Mouse (Mus musculus) G1E (cell line): ENCODE measurements around the gene Barx2. TPM values are rescaled to one million over a fixed set of nuclear protein-coding genes. Genes with fewer than 3 reads are reported as not detected.

Experiments used
- ATAC-seq: 2 replicates; pipeline ENCODE4 v1.8.0; 2016; ENCODE audit warnings: mild to moderate bottlenecking; ENCODE audit not compliant: insufficient number of reproducible peaks, poor library complexity, low FRiP score, severe bottlenecking; ENCODE audit errors: extremely low read depth
- DNase-seq: peaks from one replicate; pipeline ENCODE4 v3.0.0; 2012; ENCODE audit warnings: low spot score
- H3K27me3 ChIP-seq: 2 replicates; pipeline ENCODE4 v1.6.1; 2012; ENCODE audit warnings: mild to moderate bottlenecking, low read length, inconsistent platforms; ENCODE audit not compliant: insufficient read depth
- H3K36me3 ChIP-seq: replicated peaks from 2 replicates; pipeline ENCODE3; 2012; ENCODE audit warnings: mild to moderate bottlenecking, inconsistent platforms
- H3K4me1 ChIP-seq: 2 replicates; pipeline ENCODE4 v1.6.1; 2012; ENCODE audit warnings: low read depth, low read length, inconsistent platforms, mixed read lengths; ENCODE audit not compliant: insufficient read depth
- H3K4me3 ChIP-seq: 2 replicates; pipeline ENCODE4 v1.5.1; 2012; ENCODE audit warnings: low read depth, mild to moderate bottlenecking, inconsistent platforms, low read length, moderate library complexity, mixed read lengths
- H3K9me3 ChIP-seq: replicated peaks from 2 replicates; pipeline ENCODE4 v1.6.1; 2012; ENCODE audit warnings: inconsistent platforms
- CTCF ChIP-seq: IDR thresholded peaks from 2 replicates; pipeline ENCODE4 v1.5.1; 2012; ENCODE audit warnings: low read depth, low read length, inconsistent platforms, mixed read lengths
- GATA1 ChIP-seq: IDR thresholded peaks from 2 replicates; pipeline ENCODE4 v1.6.1; 2012; ENCODE audit warnings: borderline replicate concordance, low read length, inconsistent platforms, mixed read lengths
- GATA2 ChIP-seq: IDR thresholded peaks from 2 replicates; pipeline ENCODE4 v1.6.1; 2012; ENCODE audit warnings: low read depth, low read length, inconsistent platforms, borderline replicate concordance
- POLR2AphosphoS5 ChIP-seq: IDR thresholded peaks from 2 replicates; pipeline ENCODE4 v1.6.1; 2012; ENCODE audit warnings: low read depth, low read length, inconsistent platforms; ENCODE audit not compliant: insufficient replicate concordance
- TAL1 ChIP-seq: conservative IDR thresholded peaks from 2 replicates; pipeline ENCODE4 v1.6.1; 2012; ENCODE audit warnings: low read depth, low read length, inconsistent platforms, mixed read lengths
- polyA plus RNA-seq: library from polyadenylated mRNA; stranded (reverse); fragments of >175 nt; gene quantifications from 2 replicates; pipeline ENCODE4 v1.2.3, GENCODE M21; 2012
- total RNA-seq, 2 experiments: library from RNA; stranded (forward) in 1 of 2; stranded (reverse) in 1 of 2; fragments of 200-1000 nt in 1 of 2; fragments of >200 nt in 1 of 2; fragmentation: Nextera tagmentation in 1 of 2; gene quantifications; 2 replicates each; pipeline ENCODE4 v1.2.3; 2014 to 2017

Barx2 gene
- total and polyA plus RNA-seq, 3 experiments = 0.05 TPM; not detected in 2

DNA sequence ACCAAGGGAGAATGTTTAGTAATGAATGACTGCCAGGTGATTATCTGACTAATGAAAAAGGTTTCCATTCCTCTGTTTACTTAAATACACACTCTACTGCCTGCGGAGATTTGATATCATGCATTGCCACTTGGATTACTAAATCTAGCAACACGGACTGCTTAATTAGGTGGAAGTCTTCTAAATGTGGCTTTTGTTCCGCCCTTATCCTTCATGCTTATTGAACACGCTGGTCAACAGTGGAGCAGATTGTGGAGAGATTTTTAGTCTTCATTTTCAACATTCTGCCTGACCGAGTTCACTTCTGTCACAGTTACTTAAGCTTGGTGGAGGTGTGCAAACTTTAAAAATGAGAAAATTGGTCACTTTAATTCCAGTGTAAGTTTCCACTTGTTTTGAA, 3.0 kb downstream of the Barx2 start:
- H3K36me3 ChIP-seq = no peaks in the 10 kb centered on the region
- DNase-seq (no peak), ATAC-seq (no peak)
- TF ChIP-seq GATA1 (no peak), TAL1 (no peak), POLR2AphosphoS5 (no peak)
- no peak overlapping the region for H3K4me3 ChIP-seq
- H3K9me3 ChIP-seq = peaks cover 25% of the 10 kb centered on the region
- peaks cover 15% of the 10 kb centered on the region; the same call in 1 of the 2 replicates for H3K27me3 ChIP-seq
- no peaks in the 10 kb centered on the region for H3K4me1 ChIP-seq

DNA sequence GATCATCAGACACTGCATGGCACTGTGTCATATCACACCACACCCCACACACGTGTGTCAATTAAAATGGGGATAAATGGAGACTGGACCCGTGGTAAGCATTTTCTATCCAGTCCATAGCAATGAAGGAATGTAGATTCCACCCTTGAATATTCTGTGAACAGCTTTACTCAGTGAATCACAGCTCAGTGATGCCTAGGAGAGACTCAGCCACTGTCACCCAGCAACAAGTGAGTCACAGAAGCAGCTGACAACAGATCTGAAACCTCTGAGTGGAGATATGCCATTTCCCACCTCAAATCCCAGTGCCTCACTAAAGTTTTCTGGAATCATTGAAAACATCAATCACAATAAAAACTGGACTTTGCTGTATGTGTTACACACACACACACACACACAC, 11.5 kb downstream of the Barx2 start:
- no peak overlapping the region for H3K4me3 ChIP-seq
- no peaks in the 10 kb centered on the region for H3K4me1 ChIP-seq
- H3K9me3 ChIP-seq = peaks cover 7% of the 10 kb centered on the region; the same call in 1 of the 2 replicates
- no peaks in the 10 kb centered on the region for H3K36me3 ChIP-seq
- no peaks in the 10 kb centered on the region for H3K27me3 ChIP-seq
- DNase-seq (no peak), ATAC-seq (no peak)
- no peak for TF ChIP-seq GATA2
- no peak for TF ChIP-seq GATA1
- no peak for TF ChIP-seq TAL1
- TF ChIP-seq CTCF = no peak
- TF ChIP-seq POLR2AphosphoS5 = no peak

DNA sequence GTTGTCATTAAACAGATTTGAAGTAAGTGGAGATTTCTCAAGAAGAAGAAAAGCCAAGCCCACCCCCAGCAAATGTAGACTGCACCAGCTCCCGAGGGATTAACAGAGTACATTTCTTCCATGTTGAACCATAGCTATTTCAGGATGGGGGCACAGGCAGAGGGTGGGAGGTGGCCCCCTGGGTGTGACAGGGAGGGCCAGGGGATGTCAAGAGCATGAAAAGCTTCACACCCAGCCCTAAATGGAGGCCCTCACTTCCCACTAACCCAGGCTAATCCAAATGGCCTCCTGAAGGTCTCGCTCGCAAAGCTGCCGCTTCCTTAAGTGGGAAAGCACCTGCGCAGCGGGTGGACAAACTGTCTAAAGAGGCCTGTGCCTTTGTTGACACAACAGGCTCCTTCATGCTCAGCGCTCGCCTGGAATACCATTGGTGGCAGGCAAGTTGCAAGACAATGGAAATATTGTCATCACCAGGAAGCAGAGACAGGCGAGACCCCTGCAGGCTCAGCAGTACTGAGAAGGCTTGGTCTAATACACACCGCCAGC, 18.4 kb downstream of the Barx2 start:
- DNase-seq (no peak), ATAC-seq (no peak)
- TF ChIP-seq GATA2 (no peak), POLR2AphosphoS5 (no peak), TAL1 (no peak), CTCF (no peak), GATA1 (no peak)
- Histone ChIP-seq H3K4me1 (no peaks in the 10 kb centered on the region), H3K36me3 (no peaks in the 10 kb centered on the region), H3K4me3 (no peak overlapping the region), H3K27me3 (no peaks in the 10 kb centered on the region), H3K9me3 (0 out of 2 replicates have a peak, but pooled peaks cover 8% of the 10 kb centered on the region)

GRCm38 (mm10) chr9:31888333-31888732, 24.9 kb downstream of the Barx2 start:
- Histone ChIP-seq H3K36me3 (no peaks in the 10 kb centered on the region), H3K9me3 (no peaks in the 10 kb centered on the region), H3K27me3 (no peaks in the 10 kb centered on the region), H3K4me3 (no peak overlapping the region), H3K4me1 (no peaks in the 10 kb centered on the region)
- no peak for DNase-seq
- ATAC-seq = no peak
- TF ChIP-seq GATA1 = no peak
- no peak for TF ChIP-seq POLR2AphosphoS5
- no peak for TF ChIP-seq GATA2

DNA sequence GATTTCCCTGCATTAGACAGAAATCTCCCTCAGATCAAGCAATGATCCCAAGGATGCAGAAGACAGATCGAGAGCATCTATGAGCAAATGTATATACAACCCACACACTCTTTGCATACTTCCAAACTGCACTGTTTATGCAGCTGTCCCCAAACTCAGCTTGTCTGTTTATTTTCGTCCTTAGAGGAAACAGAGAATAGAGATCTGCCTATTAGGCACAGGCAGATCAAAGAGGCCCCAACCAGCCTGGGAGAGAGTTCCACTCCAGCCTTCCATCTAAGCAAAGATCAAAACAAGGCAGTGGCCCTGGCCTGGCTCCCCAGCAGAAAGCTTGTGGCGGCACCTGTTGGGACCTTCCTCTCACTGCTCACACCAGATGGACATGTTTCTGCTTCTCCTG, 27.0 kb downstream of the Barx2 start:
- no peak overlapping the region for H3K4me3 ChIP-seq
- ATAC-seq (no peak), DNase-seq (no peak)
- H3K27me3 ChIP-seq = no peaks in the 10 kb centered on the region
- 0 out of 2 replicates have a peak, but pooled peaks cover 3% of the 10 kb centered on the region for H3K9me3 ChIP-seq
- H3K4me1 ChIP-seq = no peaks in the 10 kb centered on the region
- H3K36me3 ChIP-seq = no peaks in the 10 kb centered on the region
- no peak for TF ChIP-seq POLR2AphosphoS5
- no peak for TF ChIP-seq GATA1
- no peak for TF ChIP-seq GATA2
- TF ChIP-seq TAL1 = no peak
- no peak for TF ChIP-seq CTCF

GRCm38 (mm10) chr9:31882376-31882775, 30.9 kb downstream of the Barx2 start:
- Histone ChIP-seq H3K9me3 (0 out of 2 replicates have a peak, but pooled peaks cover 3% of the 10 kb centered on the region), H3K36me3 (no peaks in the 10 kb centered on the region), H3K4me3 (no peak overlapping the region), H3K27me3 (no peaks in the 10 kb centered on the region), H3K4me1 (no peaks in the 10 kb centered on the region)
- TF ChIP-seq CTCF (no peak), POLR2AphosphoS5 (no peak), GATA2 (no peak), GATA1 (no peak), TAL1 (no peak)
- ATAC-seq (no peak), DNase-seq (no peak)

GRCm38 (mm10) chr9:31875556-31875955, 37.7 kb downstream of the Barx2 start:
- no peak for DNase-seq
- H3K4me1 ChIP-seq = no peaks in the 10 kb centered on the region
- H3K36me3 ChIP-seq = no peaks in the 10 kb centered on the region
- H3K9me3 ChIP-seq = no peaks in the 10 kb centered on the region
- TF ChIP-seq TAL1 = no peak
- no peak for TF ChIP-seq GATA1
- TF ChIP-seq POLR2AphosphoS5 = no peak
- TF ChIP-seq GATA2 = no peak
- no peak for TF ChIP-seq CTCF
- no peak for ATAC-seq
- no peak overlapping the region for H3K4me3 ChIP-seq
- no peaks in the 10 kb centered on the region for H3K27me3 ChIP-seq
